Mouse (Mus musculus): ENCODE results near the gene Gm15517. TPM values are rescaled to one million over a fixed set of nuclear protein-coding genes. Genes with fewer than 3 reads are reported as not detected.

The Gm15517 gene
- total and polyA plus RNA-seq, 3 experiments: not detected

- Histone ChIP-seq H3K27me3 (replicated peaks) (peaks cover 9% of the 10 kb centered on the region), H3K9me3 (replicated peaks; ENCODE audit: low read length) (no peaks in the 10 kb centered on the region), H3K9ac (ENCODE audit: insufficient read depth, low read depth) (no peak overlapping the region), H3K4me1 (ENCODE audit: control insufficient read depth in 1 of 2, insufficient read depth in 2 of 2) (peaks cover 5 to 13% of the 10 kb centered on the region in 2 experiments), H3K79me2 (replicated peaks; ENCODE audit: control insufficient read depth, extremely low read depth, insufficient read depth, poor library complexity, severe bottlenecking) (0 out of 2 replicates have a peak, but pooled peaks cover 4% of the 10 kb centered on the region), H3K27ac (ENCODE audit: insufficient read depth, low read depth) (no peak overlapping the region), H3K36me3 (replicated peaks in 1 of 2; ENCODE audit: control insufficient read depth in 1 of 2, insufficient read depth in 1 of 2, low read length in 1 of 2) (no peaks in the 10 kb centered on the region), H3K4me3 (replicated peaks in 1 of 3; ENCODE audit: low read depth in 2 of 3, low read length in 2 of 3, poor library complexity in 1 of 3) (no peak overlapping the region), H3K4me2 (ENCODE audit: insufficient read depth, low read depth, poor library complexity, severe bottlenecking) (no peak overlapping the region)
- no peak for TF ChIP-seq MAX (IDR thresholded peaks at IDR 0.05; ENCODE audit: low read length)
- no peak for TF ChIP-seq MXI1 (IDR thresholded peaks at IDR 0.05; ENCODE audit: low read depth, low read length)
- no peak for TF ChIP-seq MAZ (IDR thresholded peaks at IDR 0.05; ENCODE audit: low read depth, low read length)
- no peak for TF ChIP-seq MYC (IDR thresholded peaks at IDR 0.05; ENCODE audit: low read depth, low read length)
- no peak for TF ChIP-seq NRF1 (IDR thresholded peaks at IDR 0.05; ENCODE audit: low read depth, low read length)
- TF ChIP-seq POLR2AphosphoS2 (IDR thresholded peaks at IDR 0.05; ENCODE audit: low read depth, low read length): no peak
- no peak for TF ChIP-seq KAT2A (IDR thresholded peaks at IDR 0.05; ENCODE audit: insufficient replicate concordance, low read length)
- no peak for TF ChIP-seq NELFE (IDR thresholded peaks at IDR 0.05; ENCODE audit: low read depth, low read length)
- TF ChIP-seq E2F4 (IDR thresholded peaks at IDR 0.05; ENCODE audit: insufficient replicate concordance, low read depth, low read length): no peak
- TF ChIP-seq USF2 (conservative IDR thresholded peaks at IDR 0.05; ENCODE audit: low read depth, low read length): no peak
- no peak for TF ChIP-seq HCFC1 (IDR thresholded peaks at IDR 0.05; ENCODE audit: low read depth, low read length)
- no peak for TF ChIP-seq ZMIZ1 (IDR thresholded peaks at IDR 0.05; ENCODE audit: low read depth, low read length)
- TF ChIP-seq PAX5 (IDR thresholded peaks at IDR 0.05; ENCODE audit: low read length): no peak
- TF ChIP-seq SIN3A (IDR thresholded peaks at IDR 0.05; ENCODE audit: low read length): no peak
- no peak for TF ChIP-seq BHLHE40 (IDR thresholded peaks at IDR 0.05; ENCODE audit: low read depth, low read length)
- TF ChIP-seq POLR2A (IDR thresholded peaks at IDR 0.05; ENCODE audit: low read depth, low read length): no peak
- no peak for TF ChIP-seq CTCF (conservative IDR thresholded peaks at IDR 0.05 in 1 of 2, IDR thresholded peaks at IDR 0.05 in 1 of 2; ENCODE audit: low read depth in 2 of 2, low read length in 2 of 2)
- no peak for TF ChIP-seq EP300 (IDR thresholded peaks at IDR 0.05; ENCODE audit: low read length)
- TF ChIP-seq USF1 (IDR thresholded peaks at IDR 0.05; ENCODE audit: low read depth, low read length): no peak
- dilution Hi-C loops (cut with MboI; ENCODE audit: extremely low pct_ligation_motif_present, extremely low pct_unique_long_range_greater_than_20kb, low sequenced_read_pairs) (no loop called here), in situ Hi-C loops (cut with MboI; ENCODE audit: low pct_ligation_motif_present, low pct_unique_long_range_greater_than_20kb, low sequenced_read_pairs) (no loop called here)
- DNase-seq (ENCODE audit: extremely low read depth): no peak
These were observed 20.5 kb upstream of the Gm15517 start for GRCm38 (mm10) chr7:44240712-44241111.

DNA sequence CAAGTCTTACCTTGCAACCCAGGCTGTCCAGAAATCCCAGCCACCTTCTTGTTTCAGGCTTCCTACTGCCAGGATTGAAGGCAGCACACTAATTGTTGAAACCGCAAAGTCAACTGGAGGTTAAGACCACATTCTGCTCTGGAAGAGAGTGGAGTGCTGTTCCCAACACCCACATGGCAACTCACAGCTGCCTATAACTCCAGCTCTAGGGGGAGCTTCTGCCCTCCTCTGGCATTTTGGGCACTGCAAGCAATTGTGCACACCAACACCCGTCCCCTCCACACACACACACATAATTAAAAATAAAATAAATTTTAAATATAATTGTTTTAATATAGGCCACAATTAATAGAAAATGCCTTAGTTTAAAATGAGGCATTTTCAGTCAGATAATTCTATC is 20.1 kb upstream of the Gm15517 start:
- H3K9ac ChIP-seq (ENCODE audit: insufficient read depth, low read depth): no peak overlapping the region
- H3K9me3 ChIP-seq (replicated peaks; ENCODE audit: low read length): no peaks in the 10 kb centered on the region
- peaks cover 6% of the 10 kb centered on the region for H3K27me3 ChIP-seq (replicated peaks)
- H3K4me1 ChIP-seq (ENCODE audit: control insufficient read depth in 1 of 2, insufficient read depth in 2 of 2): peaks cover 5 to 13% of the 10 kb centered on the region in 2 experiments
- no peak overlapping the region for H3K4me2 ChIP-seq (ENCODE audit: insufficient read depth, low read depth, poor library complexity, severe bottlenecking)
- H3K79me2 ChIP-seq (replicated peaks; ENCODE audit: control insufficient read depth, extremely low read depth, insufficient read depth, poor library complexity, severe bottlenecking): 0 out of 2 replicates have a peak, but pooled peaks cover 4% of the 10 kb centered on the region
- TF ChIP-seq MAZ (IDR thresholded peaks at IDR 0.05; ENCODE audit: low read depth, low read length) (no peak), BHLHE40 (IDR thresholded peaks at IDR 0.05; ENCODE audit: low read depth, low read length) (no peak), USF1 (IDR thresholded peaks at IDR 0.05; ENCODE audit: low read depth, low read length) (no peak), HCFC1 (IDR thresholded peaks at IDR 0.05; ENCODE audit: low read depth, low read length) (no peak), CTCF (conservative IDR thresholded peaks at IDR 0.05 in 1 of 2, IDR thresholded peaks at IDR 0.05 in 1 of 2; ENCODE audit: low read depth in 2 of 2, low read length in 2 of 2) (peak in 1 of 2 experiments; percentile 31; a peak in 1 of 4 replicates), RAD21 (IDR thresholded peaks at IDR 0.05; ENCODE audit: low read depth, low read length) (peak; percentile 0; the same call in 1 of the 2 replicates), MXI1 (IDR thresholded peaks at IDR 0.05; ENCODE audit: low read depth, low read length) (no peak), CHD1 (IDR thresholded peaks at IDR 0.05; ENCODE audit: low read depth, low read length) (no peak), ZNF384 (IDR thresholded peaks at IDR 0.05; ENCODE audit: low read depth, low read length) (no peak), SMC3 (IDR thresholded peaks at IDR 0.05; ENCODE audit: low read depth, low read length) (peak; percentile 5; the same call in 1 of the 2 replicates), ZKSCAN1 (IDR thresholded peaks at IDR 0.05; ENCODE audit: borderline replicate concordance, low read depth, low read length) (no peak), MYC (IDR thresholded peaks at IDR 0.05; ENCODE audit: low read depth, low read length) (no peak), KAT2A (IDR thresholded peaks at IDR 0.05; ENCODE audit: insufficient replicate concordance, low read length) (no peak), IRF4 (IDR thresholded peaks at IDR 0.05; ENCODE audit: low read depth, low read length) (no peak)
- in situ Hi-C loops (cut with MboI; ENCODE audit: low pct_ligation_motif_present, low pct_unique_long_range_greater_than_20kb, low sequenced_read_pairs): no loop called here
- no peak for DNase-seq (ENCODE audit: extremely low read depth)
- no peak overlapping the region for H3K4me3 ChIP-seq (replicated peaks in 1 of 3; ENCODE audit: low read depth in 2 of 3, low read length in 2 of 3, poor library complexity in 1 of 3)
- no peaks in the 10 kb centered on the region for H3K36me3 ChIP-seq (replicated peaks in 1 of 2; ENCODE audit: control insufficient read depth in 1 of 2, insufficient read depth in 1 of 2, low read length in 1 of 2)
- dilution Hi-C loops (cut with MboI; ENCODE audit: extremely low pct_ligation_motif_present, extremely low pct_unique_long_range_greater_than_20kb, low sequenced_read_pairs): no loop called here
- no peak overlapping the region for H3K27ac ChIP-seq (ENCODE audit: insufficient read depth, low read depth)

Data from CH12.LX (cell line).